In genomic region chr9:78787866-78788265, GRCm38 (mm10) we compare ENCODE assay signal across 9 mouse cellular contexts.
DNase-seq lines count a peak whose midpoint lies in the region; ATAC-seq and TF ChIP-seq lines count a peak whose summit lies in the region.
"Had no signal": no experiment of that assay in that cellular context is flagged by ENCODE, and none has a peak within 500 bp of the region (broad histone marks: within the 10 kb centered on the region; RNA-seq: fewer than 3 reads in every experiment).

No protein-coding gene starts in this region.

- no peak for TF ChIP-seq POLR2A in brain, embryonic 14.5 days (IDR thresholded peaks at IDR 0.05; ENCODE audit: borderline replicate concordance, extremely low read depth, insufficient read depth, insufficient read length, poor library complexity, severe bottlenecking)

- peak; percentile 88 for ATAC-seq in forebrain, embryonic 12.5 days (ENCODE audit: low FRiP score)
- ATAC-seq in lung, embryonic 15.5 days (ENCODE audit: borderline replicate concordance, extremely low read depth, low FRiP score, low TSS enrichment) = peak; percentile 59; the same call in 1 of the 2 replicates
- ATAC-seq in stomach, embryonic 15.5 days (ENCODE audit: insufficient read depth, low FRiP score, low read depth) = 0 out of 2 replicates have a peak, but pooled peaks have one; percentile 35

- DNase-seq in layer of hippocampus, adult 18-20 months (ENCODE audit: low spot score in 2 of 2) = peak; percentile 14 to 75
- DNase-seq in layer of hippocampus, postnatal 36 days = no peak
- DNase-seq in brain, embryonic 14.5 days (ENCODE audit: low read depth) = peak; percentile 92
- peak; percentile 61 for DNase-seq in kidney, adult 9 months
- DNase-seq in ovary, adult 18-20 months (ENCODE audit: low spot score) = no peak

- H3K4me3 ChIP-seq in forebrain, embryonic 12.5 days (replicated peaks) = no peak overlapping the region
- no peak overlapping the region for H3K4me3 ChIP-seq in lung, embryonic 15.5 days
- no peak overlapping the region for H3K4me3 ChIP-seq in stomach, embryonic 15.5 days (replicated peaks)
- H3K4me3 ChIP-seq: liver, embryonic 15.5 days had no signal

- WGBS in forebrain, embryonic 12.5 days = 0% methylated on average over 1 of the region's 1 CpGs
- WGBS in lung, embryonic 15.5 days = 0% methylated on average over 1 of the region's 1 CpGs
- WGBS in stomach, embryonic 15.5 days = 5% methylated on average over 1 of the region's 1 CpGs

- no peak overlapping the region for H3K27ac ChIP-seq in forebrain, embryonic 12.5 days
- H3K27ac ChIP-seq in lung, embryonic 15.5 days = no peak overlapping the region
- H3K27ac ChIP-seq in stomach, embryonic 15.5 days = no peak overlapping the region
- H3K27ac ChIP-seq: liver, embryonic 15.5 days had no signal

- no peak overlapping the region for H3K4me2 ChIP-seq in forebrain, embryonic 12.5 days
- H3K4me2 ChIP-seq in lung, embryonic 15.5 days = no peak overlapping the region
- no peak overlapping the region for H3K4me2 ChIP-seq in stomach, embryonic 15.5 days
- H3K4me2 ChIP-seq: liver, embryonic 15.5 days had no signal

- peak; percentile 74; the same call in 1 of the 2 replicates for TF ChIP-seq CTCF in brain, embryonic 14.5 days (IDR thresholded peaks at IDR 0.05; ENCODE audit: borderline replicate concordance, extremely low read depth, insufficient read depth, insufficient read length)

- H3K27me3 ChIP-seq in forebrain, embryonic 12.5 days = no peaks in the 10 kb centered on the region
- H3K27me3 ChIP-seq in lung, embryonic 15.5 days = no peaks in the 10 kb centered on the region
- H3K27me3 ChIP-seq in stomach, embryonic 15.5 days (replicated peaks) = no peaks in the 10 kb centered on the region
- H3K27me3 ChIP-seq: liver, embryonic 15.5 days had no signal

- H3K36me3 ChIP-seq in forebrain, embryonic 12.5 days (replicated peaks) = no peaks in the 10 kb centered on the region
- no peaks in the 10 kb centered on the region for H3K36me3 ChIP-seq in lung, embryonic 15.5 days
- no peaks in the 10 kb centered on the region for H3K36me3 ChIP-seq in stomach, embryonic 15.5 days
- H3K36me3 ChIP-seq: liver, embryonic 15.5 days had no signal

- H3K9me3 ChIP-seq in forebrain, embryonic 12.5 days = no peaks in the 10 kb centered on the region
- H3K9me3 ChIP-seq in lung, embryonic 15.5 days = no peaks in the 10 kb centered on the region
- no peaks in the 10 kb centered on the region for H3K9me3 ChIP-seq in stomach, embryonic 15.5 days
- H3K9me3 ChIP-seq: liver, embryonic 15.5 days had no signal

- no peak overlapping the region for H3K9ac ChIP-seq in forebrain, embryonic 12.5 days
- no peak overlapping the region for H3K9ac ChIP-seq in lung, embryonic 15.5 days
- no peak overlapping the region for H3K9ac ChIP-seq in stomach, embryonic 15.5 days
- H3K9ac ChIP-seq: liver, embryonic 15.5 days had no signal

- H3K4me1 ChIP-seq in forebrain, embryonic 12.5 days = no peaks in the 10 kb centered on the region
- no peaks in the 10 kb centered on the region for H3K4me1 ChIP-seq in lung, embryonic 15.5 days
- H3K4me1 ChIP-seq in stomach, embryonic 15.5 days = no peaks in the 10 kb centered on the region
- H3K4me1 ChIP-seq: liver, embryonic 15.5 days had no signal

Comparison
In these comparisons a context has a peak if more than half of its experiments do, and no peak if none do; other contexts are left out.
1. DNase-seq: peak in layer of hippocampus, adult 18-20 months (2 of 2), brain, embryonic 14.5 days (single experiment) and kidney, adult 9 months (single experiment); none in layer of hippocampus, postnatal 36 days (0 of 2) and ovary, adult 18-20 months (single experiment).
2. ATAC-seq: peak in every context shown above with its lines; median percentile 88 in forebrain, embryonic 12.5 days; 59 in lung, embryonic 15.5 days; 35 in stomach, embryonic 15.5 days.